Mouse (Mus musculus): ENCODE data around the gene Fgf18. TPM values are rescaled to one million over a fixed set of nuclear protein-coding genes. Genes with fewer than 3 reads are reported as not detected.

Fgf18 gene
- 0.15 and 0.16 TPM in 2 replicates for total RNA-seq (2012; rRNA removed)
- under 1 TPM in 1 of 2 experiments, not detected in 1; 0.40 TPM for polyA plus RNA-seq (2012; ENCODE audit: insufficient read depth in 1 of 2, insufficient read length in 2 of 2, low read depth in 1 of 2, low replicate concordance in 2 of 2, missing spikeins in 1 of 2)

- no peak within 1 kb of the TSS for H3K9ac ChIP-seq (ENCODE audit: control insufficient read depth, low read depth, low read length, poor library complexity, severe bottlenecking)
Measured at GRCm38 (mm10) chr11:33147171-33147571, at the start of gene Fgf18. Fgf18 (minus strand) TSS chr11:33147400.

GRCm38 (mm10) chr11:33196447-33197132 is 49.4 kb upstream of the Fgf18 start:
- no peak overlapping the region for H3K9ac ChIP-seq (ENCODE audit: control insufficient read depth, low read depth, low read length, poor library complexity, severe bottlenecking)
- no peaks in the 10 kb centered on the region for H3K9me3 ChIP-seq (replicated peaks; ENCODE audit: insufficient read depth, low read length)
- no peaks in the 10 kb centered on the region for H3K27me3 ChIP-seq (ENCODE audit: control insufficient read depth in 1 of 2, insufficient read depth in 2 of 2, low read length in 2 of 2)
- no peak overlapping the region for H3K27ac ChIP-seq (ENCODE audit: control insufficient read depth, low read depth, low read length)
- no peaks in the 10 kb centered on the region for H3K4me1 ChIP-seq (ENCODE audit: control insufficient read depth in 1 of 2, insufficient read depth in 2 of 2, low read length in 2 of 2)
- no peak overlapping the region for H3K4me3 ChIP-seq (ENCODE audit: control insufficient read depth in 1 of 2, insufficient read depth in 1 of 2, low read depth in 2 of 2, low read length in 2 of 2)
- TF ChIP-seq E2F4 (IDR thresholded peaks at IDR 0.05; ENCODE audit: borderline replicate concordance, low read depth, low read length) (no peak), TCF12 (IDR thresholded peaks at IDR 0.05; ENCODE audit: low read depth, low read length) (no peak), MAX (IDR thresholded peaks at IDR 0.05; ENCODE audit: low read length) (no peak), SMC3 (IDR thresholded peaks at IDR 0.05; ENCODE audit: low read depth, low read length) (no peak), USF1 (IDR thresholded peaks at IDR 0.05; ENCODE audit: low read depth, low read length) (no peak), ZNF384 (IDR thresholded peaks at IDR 0.05; ENCODE audit: low read depth, low read length) (no peak), ELF1 (IDR thresholded peaks at IDR 0.05; ENCODE audit: low read depth, low read length) (no peak), POLR2A (IDR thresholded peaks at IDR 0.05; ENCODE audit: control insufficient read depth in 1 of 2, insufficient read depth in 1 of 2, low read depth in 1 of 2, low read length in 2 of 2, poor library complexity in 1 of 2) (no peak), RAD21 (IDR thresholded peaks at IDR 0.05; ENCODE audit: low read depth, low read length) (no peak), JUND (IDR thresholded peaks at IDR 0.05; ENCODE audit: low read depth, low read length) (no peak), POLR2AphosphoS2 (IDR thresholded peaks at IDR 0.05; ENCODE audit: low read length) (no peak), EP300 (IDR thresholded peaks at IDR 0.05; ENCODE audit: low read depth in 1 of 2, low read length in 2 of 2) (no peak), TBP (IDR thresholded peaks at IDR 0.05; ENCODE audit: low read depth, low read length) (no peak), POLR2AphosphoS5 (IDR thresholded peaks at IDR 0.05; ENCODE audit: borderline replicate concordance, low read depth, low read length) (no peak), NELFE (IDR thresholded peaks at IDR 0.05; ENCODE audit: low read depth, low read length) (no peak), GATA1 (IDR thresholded peaks at IDR 0.05; ENCODE audit: low read depth, low read length) (no peak), USF2 (IDR thresholded peaks at IDR 0.05; ENCODE audit: borderline replicate concordance in 1 of 2, insufficient read depth in 1 of 2, low read depth in 1 of 2, low read length in 2 of 2) (no peak), ZKSCAN1 (IDR thresholded peaks at IDR 0.05; ENCODE audit: low read depth, low read length) (no peak), HCFC1 (IDR thresholded peaks at IDR 0.05; ENCODE audit: low read depth, low read length) (no peak), MYC (IDR thresholded peaks at IDR 0.05; ENCODE audit: low read depth, low read length) (no peak)
- no peak for DNase-seq (ENCODE audit: low read depth, low spot score)
- H3K79me2 ChIP-seq (ENCODE audit: control insufficient read depth, insufficient read depth, low read length, poor library complexity) = no peaks in the 10 kb centered on the region
- no peaks in the 10 kb centered on the region for H3K36me3 ChIP-seq (ENCODE audit: control insufficient read depth in 1 of 2, insufficient read depth in 2 of 2, low read length in 2 of 2)

More at GRCm38 (mm10) chr11:33147171-33147571, at the start of gene Fgf18:
- no peak within 1 kb of the TSS for H3K27ac ChIP-seq (ENCODE audit: control insufficient read depth, low read depth, low read length)
- H3K36me3 ChIP-seq (ENCODE audit: control insufficient read depth in 1 of 2, insufficient read depth in 2 of 2, low read length in 2 of 2) = peaks cover 4 to 5% of the 10 kb centered on the region in 2 experiments; a peak in 3 of 4 replicates
- H3K9me3 ChIP-seq (replicated peaks; ENCODE audit: insufficient read depth, low read length) = no peaks in the 10 kb centered on the region
- H3K27me3 ChIP-seq (ENCODE audit: control insufficient read depth in 1 of 2, insufficient read depth in 2 of 2, low read length in 2 of 2) = no peaks in the 10 kb centered on the region
- DNase-seq (ENCODE audit: low read depth, low spot score) = no peak
- H3K4me3 ChIP-seq (ENCODE audit: control insufficient read depth in 1 of 2, insufficient read depth in 1 of 2, low read depth in 2 of 2, low read length in 2 of 2) = no peak within 1 kb of the TSS
- H3K79me2 ChIP-seq (ENCODE audit: control insufficient read depth, insufficient read depth, low read length, poor library complexity) = no peaks in the 10 kb centered on the region
- no peaks in the 10 kb centered on the region for H3K4me1 ChIP-seq (ENCODE audit: control insufficient read depth in 1 of 2, insufficient read depth in 2 of 2, low read length in 2 of 2)
- no peak for TF ChIP-seq POLR2A (IDR thresholded peaks at IDR 0.05; ENCODE audit: control insufficient read depth in 1 of 2, insufficient read depth in 1 of 2, low read depth in 1 of 2, low read length in 2 of 2, poor library complexity in 1 of 2)
- TF ChIP-seq RAD21 (IDR thresholded peaks at IDR 0.05; ENCODE audit: low read depth, low read length) = no peak
- TF ChIP-seq GABPA (IDR thresholded peaks at IDR 0.05; ENCODE audit: low read depth, low read length) = no peak
- no peak for TF ChIP-seq RCOR1 (IDR thresholded peaks at IDR 0.05; ENCODE audit: low read depth, low read length)
- TF ChIP-seq CTCF (IDR thresholded peaks at IDR 0.05 in 2 of 3, conservative IDR thresholded peaks at IDR 0.05 in 1 of 3; ENCODE audit: control insufficient read depth in 1 of 3, insufficient read depth in 1 of 3, low read depth in 2 of 3, low read length in 3 of 3, poor library complexity in 1 of 3, severe bottlenecking in 1 of 3) = no peak
- no peak for TF ChIP-seq BHLHE40 (IDR thresholded peaks at IDR 0.05; ENCODE audit: borderline replicate concordance, low read depth, low read length)
- TF ChIP-seq MAZ (IDR thresholded peaks at IDR 0.05; ENCODE audit: low read depth, low read length) = no peak
- no peak for TF ChIP-seq MXI1 (IDR thresholded peaks at IDR 0.05; ENCODE audit: low read depth, low read length)

Measured in MEL (cell line).